Mouse (Mus musculus): ENCODE data around the gene Sh3d19.

DNA sequence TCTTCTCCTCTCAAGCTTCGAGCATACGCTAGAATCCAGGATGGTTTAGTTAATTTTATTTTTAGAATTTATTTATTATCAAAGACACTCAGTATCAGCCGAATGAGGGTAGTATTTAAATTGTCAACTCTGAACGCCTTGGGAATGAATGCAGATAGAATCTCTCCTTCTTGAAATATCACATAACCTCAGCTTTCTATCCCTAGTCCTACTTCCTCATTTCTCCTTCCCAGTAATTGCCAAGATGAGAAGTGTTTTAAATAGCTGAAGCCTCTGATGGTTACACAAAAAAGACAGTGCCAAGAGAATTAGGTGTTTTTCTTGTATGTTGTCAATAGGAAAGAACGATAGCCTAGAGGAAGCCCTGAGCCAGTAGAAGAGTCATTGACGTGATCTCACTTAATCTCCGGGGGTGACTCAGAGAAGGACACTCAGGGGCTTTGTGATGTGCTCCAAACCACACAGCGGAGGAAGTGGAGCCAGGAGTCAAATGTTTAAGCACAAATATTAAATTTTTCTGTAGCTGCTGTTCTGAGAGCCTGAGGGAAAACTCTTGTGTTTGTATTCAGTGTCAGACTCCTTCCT lies 198.0 kb downstream of the Sh3d19 start:
- TF ChIP-seq GATA1 (IDR thresholded peaks at IDR 0.05; ENCODE audit: borderline replicate concordance, low read length) (no peak), CTCF (IDR thresholded peaks at IDR 0.05; ENCODE audit: low read depth, low read length) (no peak), TAL1 (conservative IDR thresholded peaks at IDR 0.05; ENCODE audit: low read depth, low read length) (no peak), GATA2 (IDR thresholded peaks at IDR 0.05; ENCODE audit: borderline replicate concordance, low read depth, low read length) (no peak)

All from G1E (cell line).